Mouse (Mus musculus) cortical plate, adult 2 months (tissue): ENCODE results near the gene Sri. TPM values are rescaled to one million over a fixed set of nuclear protein-coding genes. Genes with fewer than 3 reads are reported as not detected.

Experiments
- H3K27ac ChIP-seq: fragments of 200-500 bp; 2 replicates; pipeline ENCODE4 v1.5.1; 2012; ENCODE audit warnings: low read length, control low read depth, inconsistent platforms; ENCODE audit not compliant: insufficient read depth
- H3K4me1 ChIP-seq: fragments of 200-500 bp; 2 replicates; pipeline ENCODE4 v1.6.1; 2011; ENCODE audit warnings: low read length; ENCODE audit not compliant: control insufficient read depth, insufficient read depth
- H3K4me3 ChIP-seq: fragments of 200-500 bp; 2 replicates; pipeline ENCODE4 v1.5.1; 2011; ENCODE audit warnings: mild to moderate bottlenecking, low read length, control low read depth; ENCODE audit not compliant: insufficient read depth
- CTCF ChIP-seq: fragments of 200-500 bp; IDR thresholded peaks from 2 replicates; pipeline ENCODE4 v1.5.1; 2011; ENCODE audit warnings: mild to moderate bottlenecking, control low read depth, low read length; ENCODE audit not compliant: insufficient read depth; ENCODE audit errors: extremely low read depth
- POLR2A ChIP-seq: fragments of 200-500 bp; IDR thresholded peaks from 2 replicates; pipeline ENCODE4 v1.6.1; 2011; ENCODE audit warnings: mild to moderate bottlenecking, low read length, control low read depth; ENCODE audit not compliant: insufficient read depth; ENCODE audit errors: extremely low read depth
- polyA plus RNA-seq: library from polyadenylated mRNA; depleted of rRNA; stranded (reverse); fragments of >200 nt; gene quantifications from 2 replicates; pipeline ENCODE4 v1.2.3, GENCODE M21; 2012

The Sri gene
- polyA plus RNA-seq, 1 experiment: 124 TPM

DNA sequence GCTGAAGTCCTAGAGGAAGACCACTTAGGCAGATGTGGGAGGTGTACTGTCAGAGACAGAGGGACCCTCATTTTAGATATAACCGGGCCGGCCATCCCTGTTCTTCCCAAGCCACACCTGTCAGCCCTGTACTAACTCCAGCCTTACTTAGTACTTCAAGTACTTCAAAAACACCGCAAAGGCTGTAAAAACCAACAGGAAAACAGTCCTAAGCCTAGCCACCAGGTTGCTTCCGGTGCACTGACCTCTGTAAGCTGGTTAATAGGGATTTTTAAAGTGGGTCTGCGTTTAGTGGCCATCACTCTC lies 11.1 kb downstream of the Sri start:
- TF ChIP-seq CTCF: no peak
- no peak for TF ChIP-seq POLR2A
- Histone ChIP-seq H3K27ac (peak overlapping the region; percentile 94), H3K4me1 (peaks cover 4% of the 10 kb centered on the region), H3K4me3 (peak overlapping the region; percentile 99)

DNA sequence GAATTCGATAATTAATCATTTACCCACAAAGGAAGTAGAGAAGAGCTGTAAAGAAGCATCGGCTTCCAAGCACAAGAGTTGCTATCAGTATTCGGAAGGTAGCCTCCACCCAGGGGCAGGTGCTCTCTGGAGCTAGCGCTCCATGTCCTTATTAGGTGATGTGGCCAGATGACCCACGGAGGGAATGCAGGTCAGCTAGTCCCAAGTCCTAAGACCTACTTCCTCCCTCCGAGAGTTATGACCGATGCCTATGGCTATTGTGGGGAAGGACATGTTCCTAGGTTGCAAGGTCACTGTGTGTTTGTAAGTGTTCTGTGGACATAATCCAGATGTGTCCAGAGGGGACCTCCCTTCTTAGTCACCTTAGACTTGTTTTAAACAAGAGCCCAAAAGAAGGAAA lies 12.2 kb downstream of the Sri start:
- Histone ChIP-seq H3K4me1 (peaks cover 4% of the 10 kb centered on the region), H3K4me3 (no peak overlapping the region), H3K27ac (no peak overlapping the region)
- TF ChIP-seq CTCF (no peak), POLR2A (no peak)

DNA sequence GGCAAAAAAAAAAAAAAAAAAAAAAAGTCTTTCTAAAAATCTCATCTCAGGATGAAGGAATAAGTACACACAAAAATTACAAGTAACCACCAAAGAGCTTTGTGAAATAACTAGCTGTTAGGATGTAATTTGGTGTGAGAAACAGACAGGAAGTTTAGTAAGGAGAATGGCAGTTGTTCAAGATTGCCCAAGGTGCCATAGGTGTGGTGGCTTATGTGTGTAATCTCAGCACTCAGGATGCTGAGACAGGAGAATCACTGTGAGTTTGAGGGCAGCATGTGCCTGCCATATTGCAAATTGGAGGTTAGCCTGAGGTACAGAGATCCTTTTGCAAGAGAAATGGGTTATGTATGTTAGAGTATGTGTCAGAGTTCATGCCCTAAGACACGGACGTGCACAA lies 16.6 kb downstream of the Sri start:
- no peak for TF ChIP-seq POLR2A
- no peak for TF ChIP-seq CTCF
- Histone ChIP-seq H3K27ac (no peak overlapping the region), H3K4me1 (peaks cover 2% of the 10 kb centered on the region; the same call in 1 of the 2 replicates), H3K4me3 (no peak overlapping the region)

DNA sequence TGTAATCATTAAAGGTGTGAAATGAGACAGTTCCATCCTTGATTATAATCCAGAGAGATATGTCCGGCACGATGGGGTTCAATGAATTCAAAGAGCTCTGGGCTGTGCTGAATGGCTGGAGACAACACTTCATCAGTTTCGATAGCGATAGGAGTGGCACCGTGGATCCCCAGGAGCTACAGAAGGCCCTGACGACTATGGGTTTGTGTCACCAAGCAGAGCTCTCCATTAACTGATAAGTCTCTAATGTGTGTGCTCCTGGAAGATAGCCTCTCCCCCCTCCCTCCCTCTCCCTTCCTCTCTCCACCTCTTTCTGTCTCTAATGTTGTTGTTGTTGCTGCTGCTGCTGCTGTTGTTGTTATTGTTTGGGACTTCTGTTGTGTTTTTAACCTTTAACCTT lies 17.3 kb downstream of the Sri start:
- TF ChIP-seq POLR2A (no peak), CTCF (no peak)
- no peak overlapping the region for H3K4me3 ChIP-seq

DNA sequence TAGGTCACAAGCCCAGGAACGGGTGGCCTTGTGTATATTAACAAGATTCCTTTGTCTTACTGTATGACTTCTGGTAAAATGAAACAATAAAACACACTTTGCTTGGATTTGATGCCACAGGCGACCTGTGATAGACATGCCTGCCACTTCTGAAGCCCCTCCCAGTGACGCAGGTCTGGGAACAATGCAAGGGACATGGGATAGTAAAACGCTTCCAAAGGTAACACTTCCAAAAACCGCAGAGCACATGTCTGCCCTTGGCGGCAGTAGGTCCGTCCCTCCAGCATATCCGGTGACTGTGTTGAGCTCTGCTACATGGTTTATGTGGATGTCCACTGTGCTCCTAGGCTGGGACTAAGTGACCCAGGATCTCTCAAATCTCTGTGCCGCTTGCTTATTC lies 27.5 kb downstream of the Sri start:
- Histone ChIP-seq H3K27ac (no peak overlapping the region), H3K4me1 (peaks cover 5% of the 10 kb centered on the region; the same call in 1 of the 2 replicates), H3K4me3 (no peak overlapping the region)
- TF ChIP-seq POLR2A: no peak
- TF ChIP-seq CTCF: no peak

More for the DNA sequence above, 17.3 kb downstream of the Sri start:
- Histone ChIP-seq H3K4me1 (no peaks in the 10 kb centered on the region), H3K27ac (no peak overlapping the region)

DNA sequence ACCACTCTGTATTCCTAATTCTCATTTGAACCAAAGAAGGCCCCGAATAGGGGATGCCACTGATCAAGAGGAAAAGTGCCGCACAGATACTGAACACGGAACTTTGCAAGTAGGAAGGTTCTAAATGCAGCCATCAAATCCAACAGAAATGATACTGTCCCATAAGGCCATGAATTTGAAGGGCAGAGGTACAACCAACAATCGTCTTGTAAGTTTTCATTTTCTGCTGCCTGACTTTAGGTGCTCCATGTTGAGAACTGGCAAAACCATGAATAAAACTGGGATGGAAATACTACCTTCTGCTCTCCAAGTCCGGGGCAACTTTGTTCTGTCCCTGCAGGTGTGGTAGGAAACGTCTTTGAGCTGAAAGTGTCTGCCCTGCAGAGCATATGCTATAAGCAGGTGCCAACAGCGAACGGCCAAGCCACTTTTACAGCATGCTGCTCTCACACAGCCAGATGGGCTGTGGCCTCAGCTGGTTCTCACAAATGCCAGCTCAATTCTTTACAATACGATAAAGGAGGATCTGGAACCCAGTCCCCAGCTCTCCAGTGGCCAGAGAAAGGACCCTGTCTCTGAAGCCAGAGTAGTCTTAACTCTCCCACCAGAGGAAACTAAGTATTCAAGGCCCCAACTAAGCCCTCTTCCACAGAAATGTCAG lies 28.2 kb downstream of the Sri start:
- no peak for TF ChIP-seq CTCF
- Histone ChIP-seq H3K27ac (no peak overlapping the region), H3K4me3 (no peak overlapping the region), H3K4me1 (peaks cover 5% of the 10 kb centered on the region; the same call in 1 of the 2 replicates)

GRCm38 (mm10) chr5:8077481-8077880 lies 31.6 kb downstream of the Sri start:
- TF ChIP-seq CTCF: no peak
- TF ChIP-seq POLR2A: no peak
- Histone ChIP-seq H3K4me1 (peaks cover 4% of the 10 kb centered on the region; the same call in 1 of the 2 replicates), H3K4me3 (no peak overlapping the region), H3K27ac (no peak overlapping the region)

DNA sequence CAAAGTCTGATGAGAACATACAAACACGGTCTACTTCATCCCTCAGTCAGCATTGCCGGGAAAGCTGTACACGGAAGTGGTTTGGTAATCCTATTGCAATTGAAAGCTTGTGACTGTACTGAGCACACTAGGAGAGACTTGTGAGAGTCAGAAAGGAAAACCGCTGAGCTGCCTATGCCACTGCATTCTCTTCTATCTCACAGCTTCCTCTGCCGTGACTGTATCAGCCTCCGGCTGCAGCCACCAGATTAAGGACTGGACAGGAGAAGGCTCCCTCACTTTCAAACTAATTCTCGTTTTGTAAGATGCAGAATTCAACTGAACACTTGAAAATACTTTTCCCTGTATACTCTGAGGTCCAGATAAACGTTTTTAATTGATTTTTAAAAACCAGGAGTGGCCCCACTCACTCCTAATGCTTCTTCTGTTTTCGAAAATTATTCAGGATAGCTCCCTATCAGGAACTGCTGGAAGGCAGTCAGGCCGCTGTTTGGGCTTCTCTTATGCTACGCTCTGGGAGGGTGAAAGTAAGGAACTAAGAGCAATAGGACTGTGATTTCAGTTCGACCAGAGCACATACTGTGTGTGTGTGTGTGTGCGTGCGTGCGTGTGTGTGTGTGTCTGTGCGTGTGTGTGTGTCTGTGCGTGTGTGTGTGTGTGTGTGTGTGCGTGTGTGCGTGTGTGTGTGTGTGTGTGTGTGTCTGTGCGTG lies 37.1 kb downstream of the Sri start:
- H3K4me3 ChIP-seq: no peak overlapping the region
- no peak overlapping the region for H3K27ac ChIP-seq
- no peaks in the 10 kb centered on the region for H3K4me1 ChIP-seq
- no peak for TF ChIP-seq POLR2A
- TF ChIP-seq CTCF: no peak

DNA sequence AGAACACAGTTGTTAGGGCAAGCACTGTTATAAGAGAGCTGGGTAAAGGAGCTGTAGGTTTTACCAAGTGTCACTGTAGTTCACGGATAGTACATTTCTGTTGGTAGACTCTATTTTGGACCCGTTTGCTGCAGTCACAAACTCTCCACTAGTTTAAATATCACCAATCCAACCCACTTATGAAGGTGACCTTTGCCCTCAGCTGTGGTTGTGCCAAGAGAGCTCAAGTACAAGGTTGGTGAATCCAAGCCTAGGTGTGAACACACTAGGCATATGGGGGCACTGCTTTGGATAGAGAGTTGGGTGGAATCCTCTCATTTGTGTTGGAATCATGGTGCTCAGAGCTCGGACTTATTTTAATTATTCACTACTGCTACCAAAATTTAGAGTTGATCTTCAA lies 39.8 kb downstream of the Sri start:
- H3K27ac ChIP-seq: no peak overlapping the region
- no peaks in the 10 kb centered on the region for H3K4me1 ChIP-seq
- no peak for TF ChIP-seq POLR2A
- no peak for TF ChIP-seq CTCF
- H3K4me3 ChIP-seq: no peak overlapping the region

GRCm38 (mm10) chr5:8088147-8088546 lies 42.3 kb downstream of the Sri start:
- Histone ChIP-seq H3K4me1 (no peaks in the 10 kb centered on the region), H3K27ac (no peak overlapping the region), H3K4me3 (no peak overlapping the region)
- no peak for TF ChIP-seq POLR2A
- no peak for TF ChIP-seq CTCF
